Mouse (Mus musculus): ENCODE measurements at regions not wholly inside any gene's neighbourhood (a gene's known extent, or its start where the extent isn't known, plus 50 kb on each side); places are given as distances from the start of the nearest gene placed in this dataset.

GRCm38 (mm10) chr11:27183422-27183821 is 589.6 kb upstream of the Vrk2 start:
- Histone ChIP-seq H3K36me3 (ENCODE audit: insufficient read depth, low read length) (no peaks in the 10 kb centered on the region), H3K27ac (ENCODE audit: low read depth, low read length) (no peak overlapping the region), H3K9me3 (ENCODE audit: low read length) (no peaks in the 10 kb centered on the region), H3K4me3 (ENCODE audit: low read depth, low read length) (no peak overlapping the region), H3K4me1 (ENCODE audit: insufficient read depth, low read length) (no peaks in the 10 kb centered on the region), H3K9ac (replicated peaks; ENCODE audit: low read length, poor library complexity, severe bottlenecking) (no peak overlapping the region), H3K4me2 (ENCODE audit: low read depth, low read length, poor library complexity, severe bottlenecking) (no peak overlapping the region), H3K27me3 (ENCODE audit: insufficient read depth, low read length) (no peaks in the 10 kb centered on the region)
- ATAC-seq (ENCODE audit: low FRiP score) (no peak), DNase-seq (ENCODE audit: low spot score) (no peak)
- TF ChIP-seq CTCF (IDR thresholded peaks at IDR 0.05) = no peak

GRCm38 (mm10) chr11:27160411-27160810 is 566.6 kb upstream of the Vrk2 start:
- Histone ChIP-seq H3K27ac (ENCODE audit: low read depth, low read length) (no peak overlapping the region), H3K4me1 (ENCODE audit: insufficient read depth, low read length) (no peaks in the 10 kb centered on the region), H3K27me3 (ENCODE audit: insufficient read depth, low read length) (no peaks in the 10 kb centered on the region), H3K4me2 (ENCODE audit: low read depth, low read length, poor library complexity, severe bottlenecking) (no peak overlapping the region), H3K36me3 (ENCODE audit: insufficient read depth, low read length) (no peaks in the 10 kb centered on the region), H3K9ac (replicated peaks; ENCODE audit: low read length, poor library complexity, severe bottlenecking) (no peak overlapping the region), H3K9me3 (ENCODE audit: low read length) (no peaks in the 10 kb centered on the region), H3K4me3 (ENCODE audit: low read depth, low read length) (no peak overlapping the region)
- TF ChIP-seq CTCF (IDR thresholded peaks at IDR 0.05) = no peak
- DNase-seq (ENCODE audit: low spot score) = no peak
- no peak for ATAC-seq (ENCODE audit: low FRiP score)
